Mouse (Mus musculus) lung, adult 2 months (tissue): Measurements from ENCODE around the gene Trip4. TPM values are rescaled to one million over a fixed set of nuclear protein-coding genes. Genes with fewer than 3 reads are reported as not detected.

ENCODE experiments used
- DNase-seq: peaks from one replicate; pipeline ENCODE4 v3.0.0; 2022
- H3K4me1 ChIP-seq: fragments of 200-500 bp; 2 replicates; pipeline ENCODE4 v1.6.1; 2011; ENCODE audit warnings: low read length; ENCODE audit not compliant: control insufficient read depth, insufficient read depth
- H3K4me3 ChIP-seq: fragments of 200-500 bp; replicated peaks from 2 replicates; pipeline ENCODE3; 2011; ENCODE audit warnings: low read depth, mild to moderate bottlenecking, control low read depth, low read length; ENCODE audit errors: extremely low read depth
- CTCF ChIP-seq: fragments of 200-500 bp; IDR thresholded peaks from 2 replicates; pipeline ENCODE4 v1.5.1; 2011; ENCODE audit warnings: mild to moderate bottlenecking, low read length, control low read depth; ENCODE audit not compliant: insufficient read depth
- POLR2A ChIP-seq: fragments of 200-500 bp; IDR thresholded peaks from 2 replicates; pipeline ENCODE4 v1.6.1; 2011; ENCODE audit warnings: low read depth, mild to moderate bottlenecking, control low read depth, low read length, borderline replicate concordance; ENCODE audit errors: extremely low read depth
- WGBS: fragments of 180-500 bp; shearing (Covaris S2); methylation state at CpG from one replicate; pipeline ENCODE4 v1.1.7; 2018; 5-methylcytosine and 5-hydroxymethylcytosine counted together
- polyA plus RNA-seq: library from polyadenylated mRNA; depleted of rRNA; stranded (reverse); fragments of >200 nt; gene quantifications from 2 replicates; pipeline ENCODE4 v1.2.3, GENCODE M21; 2012

Gene Trip4
- polyA plus RNA-seq, 1 experiment = 8.4 TPM

- peaks cover 3% of the 10 kb centered on the region for H3K4me1 ChIP-seq
- no peak overlapping the region for H3K4me3 ChIP-seq
- DNase-seq = no peak
- TF ChIP-seq CTCF (no peak), POLR2A (no peak)
These were observed 5.2 kb downstream of the Trip4 start for GRCm38 (mm10) chr9:65903419-65903818.

GRCm38 (mm10) chr9:65902879-65903278 is 5.7 kb downstream of the Trip4 start:
- TF ChIP-seq CTCF (no peak), POLR2A (no peak)
- DNase-seq = no peak
- H3K4me1 ChIP-seq = peaks cover 2% of the 10 kb centered on the region
- no peak overlapping the region for H3K4me3 ChIP-seq
- 91% methylated on average over 3 of the region's 3 CpGs for whole genome bisulfite sequencing

GRCm38 (mm10) chr9:65896977-65897376 is 11.6 kb downstream of the Trip4 start:
- DNase-seq = no peak
- TF ChIP-seq CTCF (no peak), POLR2A (no peak)
- 86% methylated on average over 2 of the region's 2 CpGs for WGBS
- Histone ChIP-seq H3K4me3 (no peak overlapping the region), H3K4me1 (no peaks in the 10 kb centered on the region)

- H3K4me1 ChIP-seq = no peaks in the 10 kb centered on the region
- no peak for DNase-seq
- 4% methylated on average over 5 of the region's 5 CpGs for WGBS
- H3K4me3 ChIP-seq = no peak overlapping the region
- no peak for TF ChIP-seq CTCF
- no peak for TF ChIP-seq POLR2A
These were observed 17.5 kb downstream of the Trip4 start for GRCm38 (mm10) chr9:65891126-65891525.

GRCm38 (mm10) chr9:65890143-65890628 is 18.4 kb downstream of the Trip4 start, which contains the start of gene Pclaf:
Pclaf (plus strand) TSS chr9:65890237.
- WGBS = under 1% methylated on average over 21 of the region's 21 CpGs

GRCm38 (mm10) chr9:65884564-65885315 is 23.9 kb downstream of the Trip4 start:
- Histone ChIP-seq H3K4me3 (peak overlapping the region; percentile 98), H3K4me1 (no peaks in the 10 kb centered on the region; the same call in 1 of the 2 replicates)
- DNase-seq = peak; percentile 86
- under 1% methylated on average over 37 of the region's 37 CpGs for WGBS
- TF ChIP-seq POLR2A (peak; percentile 85), CTCF (no peak)

More at GRCm38 (mm10) chr9:65890143-65890628, 18.4 kb downstream of the Trip4 start, which contains the start of gene Pclaf:
- H3K4me1 ChIP-seq = no peaks in the 10 kb centered on the region
- peak; percentile 47 for DNase-seq
- H3K4me3 ChIP-seq = peak within 1 kb of the TSS; percentile 14
- TF ChIP-seq CTCF = no peak

- Histone ChIP-seq H3K4me3 (no peak overlapping the region), H3K4me1 (no peaks in the 10 kb centered on the region)
- 56% methylated on average over 1 of the region's 1 CpGs for WGBS
- TF ChIP-seq CTCF (no peak), POLR2A (no peak)
- DNase-seq = no peak
These were observed 48.9 kb downstream of the Trip4 start for GRCm38 (mm10) chr9:65859656-65860055.

GRCm38 (mm10) chr9:65850203-65850602 is 58.4 kb downstream of the Trip4 start:
- no peak for DNase-seq
- 27% methylated on average over 1 of the region's 1 CpGs for WGBS

GRCm38 (mm10) chr9:65848154-65848553 is 60.4 kb downstream of the Trip4 start:
- H3K4me3 ChIP-seq = no peak overlapping the region
- H3K4me1 ChIP-seq = peaks cover 6% of the 10 kb centered on the region
- TF ChIP-seq POLR2A = no peak
- no peak for DNase-seq

More at GRCm38 (mm10) chr9:65850203-65850602, 58.4 kb downstream of the Trip4 start:
- TF ChIP-seq POLR2A (no peak), CTCF (peak; percentile 36; the same call in 1 of the 2 replicates)
- no peak overlapping the region for H3K4me3 ChIP-seq
- no peaks in the 10 kb centered on the region for H3K4me1 ChIP-seq

- WGBS = 55% methylated on average over 7 of the region's 7 CpGs
- DNase-seq = peak; percentile 17
- Histone ChIP-seq H3K4me3 (no peak overlapping the region), H3K4me1 (peaks cover 6% of the 10 kb centered on the region)
- TF ChIP-seq CTCF (no peak), POLR2A (no peak)
These were observed 64.0 kb downstream of the Trip4 start for GRCm38 (mm10) chr9:65844421-65845165.
